Mouse (Mus musculus) granulocyte monocyte progenitor cell, adult 5-6 weeks (primary cell): ENCODE data around the gene Rftn1. TPM values are rescaled to one million over a fixed set of nuclear protein-coding genes. Genes with fewer than 3 reads are reported as not detected.

ENCODE experiments used
- ATAC-seq: replicated peaks from 2 replicates; pipeline ENCODE4 v1.8.0; 2016; ENCODE audit warnings: mild to moderate bottlenecking, moderate TSS enrichment, inconsistent platforms; ENCODE audit not compliant: poor library complexity, severe bottlenecking
- total RNA-seq, 2 experiments: library from RNA; stranded (forward) in 1 of 2; stranded (reverse) in 1 of 2; fragments of 200-712, 200-1000 nt in 1 of 2; fragments of >200 nt in 1 of 2; fragmentation: Nextera tagmentation in 1 of 2; gene quantifications; 2 replicates each; pipeline ENCODE4 v1.2.3; 2014 to 2017

Gene Rftn1
- total RNA-seq, 2 experiments from 2014 or later = 9.8 to 32.4 TPM

DNA sequence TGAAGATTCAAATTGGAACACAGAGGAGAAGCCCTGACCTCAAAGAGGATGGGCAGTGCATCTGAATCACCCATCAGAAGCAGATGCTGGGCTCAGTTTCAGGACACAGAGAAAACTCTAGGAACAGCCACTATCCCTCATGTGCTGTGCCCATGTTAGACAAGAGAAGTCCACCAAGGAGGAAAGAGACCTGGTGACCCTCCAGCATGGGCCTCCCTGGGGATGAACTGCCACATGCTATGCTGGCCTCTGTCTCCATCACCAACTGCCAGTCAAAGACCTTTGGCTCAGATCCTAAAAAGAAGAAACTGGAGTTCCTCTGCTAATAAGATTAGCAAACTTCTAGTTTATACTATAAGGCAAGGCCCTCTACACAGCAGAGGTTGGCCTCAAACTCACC is 188.7 kb downstream of the Rftn1 start:
- ATAC-seq = no peak

DNA sequence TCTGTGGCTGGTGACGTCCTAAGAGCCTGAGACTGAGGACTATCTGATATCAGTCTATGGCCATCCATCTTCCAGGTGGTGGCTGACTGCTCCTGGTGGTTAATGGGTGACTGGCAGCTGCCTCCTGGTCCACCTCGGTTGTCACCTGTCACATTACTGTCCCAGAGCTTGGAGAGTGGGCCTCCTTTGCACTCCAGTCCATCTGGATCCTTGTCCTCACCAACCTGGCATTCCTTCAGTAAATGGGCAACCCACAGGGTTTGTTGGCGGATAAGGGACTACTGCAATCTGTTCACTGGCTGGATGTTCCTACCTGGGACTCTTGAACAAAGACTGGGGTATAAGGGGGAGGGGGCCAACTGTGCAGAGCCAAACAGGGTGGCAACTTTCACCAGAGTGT is 189.9 kb downstream of the Rftn1 start:
- ATAC-seq = no peak

DNA sequence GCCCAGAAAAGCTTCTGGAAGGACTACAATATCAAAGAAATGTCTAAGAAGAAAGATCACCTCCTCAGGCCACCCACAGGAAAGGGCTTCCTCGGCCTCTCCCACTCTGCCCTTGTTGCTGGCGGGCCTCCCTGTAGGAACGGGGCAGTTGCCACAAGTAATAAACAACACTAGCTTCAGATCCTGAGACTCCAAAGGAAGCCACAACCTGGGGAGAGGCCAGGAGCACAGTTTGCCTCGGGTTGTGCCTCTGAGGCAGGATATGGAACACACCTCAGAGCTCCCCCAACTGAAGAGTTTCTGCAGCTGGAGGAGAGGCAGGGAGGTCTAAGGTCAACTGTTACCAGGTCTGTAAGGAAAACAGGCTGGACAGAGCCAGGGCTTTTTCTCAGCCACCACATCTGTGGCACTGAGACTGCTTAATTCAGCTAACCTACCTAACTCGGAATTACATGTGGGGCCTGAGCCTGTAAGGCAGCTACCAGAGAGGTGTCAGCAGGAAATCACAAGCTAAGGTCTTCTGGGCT is 193.8 kb downstream of the Rftn1 start:
- no peak for ATAC-seq

DNA sequence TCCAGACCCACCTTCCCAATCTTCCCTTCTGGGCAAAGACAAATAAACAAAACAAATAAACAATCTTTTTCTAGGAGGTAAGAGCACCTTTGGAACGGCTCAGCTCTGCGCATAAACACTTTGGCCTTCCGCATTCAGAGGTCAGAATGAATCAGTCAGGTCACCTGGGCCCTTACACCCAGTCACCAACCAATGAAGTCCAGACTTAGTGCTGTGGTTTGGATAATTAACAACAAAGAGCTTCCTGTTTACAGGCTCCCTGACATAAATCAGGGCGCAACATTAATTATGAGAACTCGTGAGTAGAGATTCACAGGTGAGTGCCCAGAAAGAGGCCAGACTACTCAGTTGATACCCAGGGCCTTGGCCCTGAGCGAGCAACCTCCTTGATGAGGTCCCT is 194.4 kb downstream of the Rftn1 start:
- no peak for ATAC-seq

DNA sequence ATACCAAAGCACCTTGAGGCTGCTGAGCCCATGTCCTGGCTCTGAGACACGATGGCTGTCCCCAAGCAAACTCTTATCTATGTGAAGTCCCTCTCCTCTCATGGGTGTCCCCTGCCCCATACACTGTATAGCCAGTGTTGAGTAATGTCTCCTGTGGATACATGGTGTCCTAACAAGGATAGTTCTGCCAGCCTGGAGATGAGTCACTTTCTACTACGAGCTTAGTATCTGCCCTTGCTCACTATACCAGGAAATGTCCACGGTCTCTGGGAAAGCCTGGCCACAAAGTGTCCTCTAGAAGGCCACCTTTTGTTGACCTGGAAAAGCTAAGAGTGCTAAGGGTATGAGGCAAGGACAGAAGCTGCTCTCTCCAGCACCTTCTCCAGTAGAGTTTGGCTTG is 195.2 kb downstream of the Rftn1 start:
- ATAC-seq = no peak

DNA sequence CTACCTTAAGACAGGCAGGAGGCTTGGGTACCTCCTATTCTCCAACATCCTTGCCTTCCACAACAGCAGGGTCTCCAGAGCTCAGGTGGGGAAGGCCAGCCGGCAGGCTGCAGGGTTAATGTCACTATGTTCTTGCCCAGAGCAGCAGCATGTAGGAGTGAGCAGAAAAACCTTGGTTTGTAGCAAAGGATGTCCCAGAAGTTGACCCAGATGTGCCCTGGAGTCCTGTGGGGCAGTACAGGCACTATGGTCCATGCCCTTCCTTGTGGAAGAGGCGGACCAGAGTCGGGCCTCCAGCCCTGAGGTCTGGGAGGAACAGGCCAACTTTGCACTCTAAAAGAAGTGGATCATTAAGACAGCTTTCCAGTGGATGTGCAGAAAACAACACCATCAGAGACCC is 196.8 kb downstream of the Rftn1 start:
- ATAC-seq = no peak

DNA sequence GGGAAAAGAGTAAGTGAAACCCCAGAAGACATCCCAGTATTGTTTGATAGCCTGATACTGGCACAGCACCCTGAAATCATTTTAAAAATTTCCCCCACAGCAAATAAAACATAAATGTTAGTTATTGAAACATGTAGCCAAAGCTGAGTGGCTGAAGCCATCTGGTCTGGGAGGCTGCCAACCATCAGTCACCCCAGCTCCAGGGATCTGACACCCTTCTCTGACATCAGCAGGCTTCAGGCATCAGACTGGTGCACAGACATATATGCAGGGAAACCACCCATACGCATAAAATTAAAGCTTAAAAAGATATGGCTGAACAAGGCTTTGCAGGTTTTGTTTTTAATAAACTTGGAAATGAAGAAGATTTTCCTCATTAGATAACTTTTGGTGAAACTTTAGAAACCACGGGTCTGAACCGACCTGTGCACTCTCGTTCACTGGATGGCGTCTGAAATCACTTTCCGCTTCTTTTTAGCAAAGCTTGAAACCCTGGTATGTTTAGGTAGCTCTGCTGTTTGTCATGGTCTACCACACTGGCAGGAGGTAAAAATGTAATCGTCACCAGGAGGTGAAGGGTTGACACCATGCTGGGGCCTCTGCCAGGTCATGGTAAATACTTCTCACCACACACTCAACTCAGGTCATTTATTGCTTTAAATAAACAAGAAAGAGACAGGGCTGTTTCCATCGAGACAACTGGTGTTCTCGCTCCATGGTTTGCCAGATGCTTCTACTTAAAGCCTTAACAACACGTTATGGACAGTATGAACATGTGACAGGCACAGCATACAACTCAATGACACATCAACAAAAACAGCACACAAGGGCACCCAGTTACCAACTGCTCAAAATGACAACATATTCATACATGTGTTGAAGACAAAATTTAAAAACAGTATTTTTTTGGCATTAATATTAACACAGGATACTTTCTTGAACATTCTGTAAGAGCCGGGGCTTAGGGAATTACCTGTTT is 197.6 kb downstream of the Rftn1 start:
- ATAC-seq = no peak

DNA sequence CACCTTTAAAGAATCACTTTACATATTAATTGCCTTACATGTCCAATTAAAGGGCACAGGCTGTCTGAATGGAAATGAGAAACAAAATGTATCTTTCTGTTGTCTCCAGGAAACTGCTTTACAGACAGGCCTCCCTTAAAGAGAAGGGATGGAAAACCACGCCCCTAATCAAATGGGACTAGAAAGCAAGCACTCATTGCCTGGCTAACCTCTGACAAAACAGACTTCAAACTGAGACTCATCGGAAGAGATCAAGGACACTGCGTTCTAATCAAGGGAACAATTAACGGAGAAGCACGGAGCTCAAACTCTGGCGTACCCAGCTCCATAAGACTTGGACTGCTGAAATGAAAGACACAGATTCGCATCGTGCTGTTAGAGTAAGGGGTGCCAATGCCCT is 200.9 kb downstream of the Rftn1 start:
- no peak for ATAC-seq

DNA sequence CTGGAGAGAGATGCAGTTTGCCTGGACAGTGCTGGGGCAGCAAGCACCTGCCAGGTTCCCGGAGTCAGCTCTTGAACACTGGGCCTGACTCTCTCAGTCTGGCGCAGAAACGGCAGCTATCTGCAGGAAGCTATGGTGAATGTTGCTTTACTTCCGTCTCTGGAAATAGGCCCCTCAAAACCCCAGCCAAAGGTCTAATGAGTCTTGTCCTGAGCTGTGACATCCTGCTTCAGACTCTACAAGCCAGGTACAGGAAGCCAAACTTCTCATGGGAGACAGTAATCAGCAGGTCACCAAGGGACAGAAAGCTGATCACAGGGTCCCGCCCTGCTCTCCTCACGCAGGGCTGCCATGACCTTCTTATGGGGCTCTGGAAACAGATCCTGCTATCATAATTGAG is 203.4 kb downstream of the Rftn1 start:
- ATAC-seq = no peak

DNA sequence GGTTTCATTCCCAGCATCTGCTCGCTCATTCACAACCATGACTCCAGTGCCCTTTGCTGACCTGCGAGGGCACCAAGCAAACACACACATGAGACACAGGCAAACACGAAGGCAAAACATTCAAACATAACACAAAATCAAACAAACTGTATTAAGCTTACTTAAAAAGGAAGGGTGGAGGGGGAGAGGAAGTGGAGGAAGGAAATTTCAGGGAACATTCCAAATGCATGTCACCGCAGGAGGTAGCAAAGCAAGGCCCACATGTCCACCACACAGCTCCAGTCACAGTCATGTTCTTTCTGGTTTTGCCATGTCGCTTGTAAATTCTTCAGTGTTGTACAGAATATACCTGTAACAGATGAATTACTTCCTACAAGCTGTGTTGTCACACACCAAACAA is 207.0 kb downstream of the Rftn1 start:
- no peak for ATAC-seq

DNA sequence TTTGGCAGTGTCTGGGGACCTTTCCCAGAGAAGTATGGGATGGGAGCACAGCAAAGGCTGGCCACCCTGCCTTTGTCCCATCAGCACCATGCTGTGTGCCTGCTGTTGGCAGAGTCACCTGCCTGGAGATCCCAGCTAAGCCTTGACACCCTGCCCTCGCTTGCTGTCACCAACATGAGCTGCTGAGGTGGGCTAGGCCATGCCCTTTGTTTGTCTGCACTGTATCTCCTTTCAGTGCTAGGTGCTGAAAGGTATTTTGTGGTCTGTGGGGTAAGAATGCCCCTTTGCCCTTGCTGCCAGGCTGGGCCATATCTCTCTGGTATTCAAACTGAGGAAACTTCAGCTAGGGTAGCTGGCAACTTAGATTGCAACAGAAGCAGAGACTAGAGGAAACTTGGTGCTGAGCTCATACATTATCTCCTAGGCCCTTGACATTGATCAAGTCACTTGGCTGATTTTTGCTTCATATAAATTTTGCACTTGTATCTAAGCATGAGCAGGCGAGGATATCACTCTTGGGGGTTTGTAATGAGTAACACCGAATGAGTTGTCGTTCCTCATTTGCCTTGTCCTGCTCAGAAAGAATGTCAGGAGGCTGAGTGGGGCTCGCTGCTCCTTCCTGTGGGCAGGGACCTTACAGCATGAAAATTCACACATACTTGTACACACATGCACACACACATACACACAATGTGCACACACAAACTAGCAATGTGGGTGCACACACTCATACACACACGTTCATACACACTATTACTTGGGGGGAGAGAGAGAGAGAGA is 207.7 kb downstream of the Rftn1 start:
- ATAC-seq = no peak; the same call in 1 of the 2 replicates

DNA sequence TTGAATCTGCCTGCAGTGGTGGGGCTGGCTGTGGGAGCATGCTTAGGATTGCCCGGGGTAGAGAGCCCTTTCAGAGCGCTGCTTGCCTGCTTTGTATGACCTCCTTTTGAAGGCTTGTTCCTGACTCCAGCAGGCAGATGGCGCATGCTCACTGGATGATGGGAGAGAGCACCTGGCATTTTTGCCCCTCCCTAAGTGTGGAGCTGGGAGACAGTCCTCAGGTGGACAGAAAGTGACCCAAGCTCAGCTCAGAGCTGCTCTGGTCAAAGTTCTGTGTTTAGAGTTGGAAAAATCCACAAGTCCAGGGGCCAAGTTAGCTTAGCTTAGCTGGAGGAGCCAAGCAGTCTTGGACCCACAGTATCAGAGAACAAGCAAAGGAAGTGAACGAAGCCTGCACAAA is 208.9 kb downstream of the Rftn1 start:
- no peak for ATAC-seq

DNA sequence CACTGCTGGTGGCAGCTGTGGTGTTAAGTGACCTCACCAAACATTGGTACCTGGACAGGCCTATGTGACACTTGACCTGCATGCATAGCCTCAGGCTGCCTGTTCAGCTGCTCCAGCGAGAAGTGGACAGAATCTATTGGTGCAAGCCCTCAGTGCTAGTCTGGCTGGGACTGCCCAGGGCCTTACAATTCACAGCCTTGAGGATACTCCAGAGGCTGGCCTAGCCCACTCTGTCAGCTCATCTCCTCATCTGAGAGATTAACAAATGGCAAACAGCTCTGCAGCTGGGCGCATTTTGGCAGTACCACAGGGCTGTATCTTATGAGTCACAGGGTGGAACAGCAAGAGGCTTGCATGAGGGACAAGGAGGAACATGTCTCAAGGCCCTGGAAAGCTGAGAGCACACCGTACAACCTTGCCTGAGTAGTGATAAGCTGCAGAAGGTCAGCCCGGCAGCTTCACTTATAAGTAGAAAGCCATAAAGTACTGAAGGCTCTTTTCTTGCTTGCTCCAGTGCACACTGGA is 210.7 kb downstream of the Rftn1 start:
- ATAC-seq = no peak

DNA sequence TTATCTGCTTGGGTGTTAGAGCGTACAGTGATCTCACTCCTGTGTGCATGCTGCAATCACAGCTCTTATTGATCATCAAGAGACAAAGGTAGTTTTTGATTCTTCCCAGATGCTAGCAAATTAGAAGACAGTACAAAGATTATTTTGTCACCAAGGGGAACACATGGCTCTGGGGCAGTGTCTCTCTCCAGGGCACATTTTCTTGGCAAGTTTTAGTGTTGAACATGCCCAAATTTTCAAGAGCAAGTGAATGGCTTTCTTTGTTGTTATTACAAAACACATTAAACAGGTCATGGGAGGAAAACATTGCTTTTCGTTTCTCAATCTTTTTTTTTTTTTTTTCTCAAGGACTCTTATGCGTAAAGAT is 213.1 kb downstream of the Rftn1 start:
- no peak for ATAC-seq

DNA sequence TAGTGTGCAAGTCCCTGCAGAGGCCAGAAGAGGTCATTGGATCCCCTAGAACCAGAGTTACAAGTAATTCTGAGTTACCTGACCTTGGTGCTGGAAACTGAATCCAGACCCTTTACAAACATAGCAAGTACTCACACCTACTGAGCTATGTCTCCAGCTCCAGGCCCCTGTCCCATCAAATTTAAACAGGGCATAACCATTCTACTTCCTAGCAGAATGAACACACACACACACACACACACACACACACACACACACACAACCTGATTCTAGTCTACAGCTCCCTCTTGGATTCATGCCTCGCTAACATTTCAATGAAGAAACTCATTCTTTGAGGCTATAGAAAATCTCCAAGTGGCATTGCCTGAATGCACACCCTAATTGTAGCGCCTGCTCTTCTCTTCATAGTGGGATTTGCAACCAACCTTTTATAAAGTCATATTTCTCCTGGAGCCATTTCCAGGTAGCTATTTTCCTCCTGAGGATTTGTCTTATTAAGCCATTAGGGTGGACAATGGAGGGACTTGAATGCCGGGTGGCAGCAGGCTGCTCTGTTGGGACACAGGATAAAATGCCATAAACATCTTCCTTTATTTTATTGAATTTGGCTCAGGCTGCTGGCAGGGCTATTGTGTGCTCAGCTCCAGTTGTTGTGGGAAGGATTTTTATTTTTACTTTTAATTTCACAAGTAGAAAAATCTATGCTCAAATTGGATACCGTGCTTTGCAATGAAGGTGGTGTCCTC is 213.6 kb downstream of the Rftn1 start:
- ATAC-seq = no peak

DNA sequence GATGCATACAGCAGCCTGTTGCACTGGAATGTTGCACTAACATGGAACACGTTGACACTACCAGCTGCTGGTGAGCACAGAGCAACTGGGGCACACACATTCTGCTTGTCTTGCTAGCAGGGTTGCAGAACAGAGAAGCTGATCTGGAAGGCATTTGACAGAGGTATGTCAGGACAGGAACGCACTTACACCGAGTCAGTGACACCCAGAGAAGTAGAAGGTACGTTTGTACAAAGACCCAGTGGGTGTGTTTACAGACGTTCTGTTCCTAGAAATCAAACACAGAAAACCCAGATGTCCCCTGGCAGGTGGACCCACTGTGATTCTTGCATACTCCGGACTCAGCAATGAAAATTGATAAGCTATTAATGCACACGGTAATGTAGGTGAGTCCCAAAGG is 215.0 kb downstream of the Rftn1 start:
- no peak for ATAC-seq

DNA sequence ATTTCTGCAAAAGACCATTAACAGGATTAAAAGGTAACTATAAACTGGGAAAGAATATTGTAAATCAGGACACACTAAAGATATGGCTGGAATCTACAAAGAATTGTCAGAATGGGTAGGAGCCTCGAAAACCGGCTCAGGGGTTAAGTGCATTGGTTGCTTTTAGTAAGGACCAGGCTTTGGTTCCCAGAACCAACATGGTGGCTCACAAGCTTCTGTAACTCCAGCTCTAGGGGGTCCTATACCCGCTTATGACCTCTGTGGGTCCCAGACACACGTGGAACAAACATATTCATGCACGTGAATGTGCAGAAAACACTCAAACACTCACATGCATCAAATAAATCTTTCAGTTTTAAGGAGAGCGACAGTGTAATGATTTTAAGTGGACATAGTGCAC is 215.5 kb downstream of the Rftn1 start:
- no peak for ATAC-seq

DNA sequence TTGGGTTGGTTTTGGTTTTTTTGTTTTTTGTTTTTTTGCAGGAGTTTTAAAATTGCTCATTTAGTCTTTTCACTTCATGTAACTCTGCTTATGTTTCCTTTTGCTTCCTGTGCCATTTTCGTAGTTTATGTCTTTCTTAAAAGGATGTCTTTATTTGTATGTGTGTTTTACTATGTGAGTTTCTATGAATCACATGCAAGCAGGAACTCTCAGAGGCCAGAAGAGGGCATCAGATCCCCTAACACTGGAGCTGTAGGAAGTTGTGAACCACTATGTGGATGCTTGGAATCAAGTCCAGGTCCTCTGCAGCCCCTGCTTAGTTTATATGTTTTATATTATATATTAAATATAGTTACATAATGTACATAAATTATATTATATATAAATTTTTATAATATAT is 218.3 kb downstream of the Rftn1 start:
- no peak for ATAC-seq

DNA sequence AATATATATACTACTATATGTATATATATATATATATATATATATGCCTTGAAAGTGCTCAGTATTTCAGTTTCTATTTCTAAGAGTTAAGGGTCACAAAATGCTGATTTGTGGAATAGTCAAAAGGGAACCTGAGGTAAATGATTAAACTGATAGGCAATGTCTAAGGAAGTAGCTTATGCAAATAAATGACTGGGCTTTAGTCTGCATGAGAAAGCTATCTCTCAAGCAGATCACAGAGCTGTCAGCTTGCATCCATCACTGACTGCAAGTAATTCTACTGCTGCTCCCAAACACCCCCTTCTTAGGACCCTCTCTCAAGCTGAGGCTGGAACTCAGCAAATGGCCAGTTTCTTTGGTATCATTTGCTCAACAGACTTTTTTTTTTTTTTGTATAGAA is 219.4 kb downstream of the Rftn1 start:
- ATAC-seq = no peak

DNA sequence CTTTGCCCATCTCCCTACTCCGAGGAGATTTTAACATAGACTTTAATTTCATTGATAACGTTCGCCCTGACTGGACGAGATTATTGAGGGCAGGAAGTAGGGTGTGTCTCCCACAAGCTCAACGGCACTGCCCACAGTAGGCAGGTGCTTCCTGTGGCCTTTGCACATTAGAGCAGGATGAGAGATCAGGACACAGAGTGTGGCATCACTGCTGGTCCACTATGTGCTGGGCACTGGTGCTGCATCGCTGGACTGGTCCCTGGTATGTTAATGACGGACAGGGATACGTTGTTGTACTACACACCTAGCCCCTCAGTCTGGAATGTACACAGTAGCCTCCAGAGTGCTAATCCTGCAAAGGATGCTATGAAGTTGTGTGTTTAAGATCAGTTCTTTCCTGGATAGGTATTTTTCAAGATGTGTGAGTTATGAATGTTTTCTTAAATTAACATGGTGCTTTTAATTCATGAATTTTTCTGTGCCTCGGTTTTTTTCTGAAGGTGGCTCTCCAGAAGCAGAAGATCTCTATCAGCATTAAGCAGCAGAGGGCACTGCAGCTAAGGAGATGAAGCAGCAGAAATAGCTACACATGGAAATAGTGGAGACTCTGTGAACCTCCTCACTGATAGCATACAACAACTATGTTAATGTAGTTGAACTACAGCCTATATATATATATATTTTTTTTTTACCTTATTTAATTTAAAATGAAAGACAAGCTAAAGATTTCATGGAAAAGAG is 221.8 kb downstream of the Rftn1 start:
- peak; percentile 82 for ATAC-seq
